ENCODE assay signal across 10 mouse cellular contexts in genomic region chr4:122988004-122988403, GRCm38 (mm10). TPM values are rescaled to one million over a fixed set of nuclear protein-coding genes. Genes with fewer than 3 reads are reported as not detected.
DNase-seq lines count a peak whose midpoint lies in the region; ATAC-seq and TF ChIP-seq lines count a peak whose summit lies in the region.
"Not testable (repeated sequence)": the region's sequence is repeated elsewhere in the genome, so short reads cannot be mapped to it uniquely, and the experiment has no call there.
"Had no signal": no experiment of that assay in that cellular context is flagged by ENCODE, and none has a peak within 500 bp of the region (broad histone marks: within the 10 kb centered on the region; RNA-seq: fewer than 3 reads in every experiment).

No protein-coding gene starts in this region.

- not testable (repeated sequence) for H3K4me3 ChIP-seq in E14TG2a.4 (replicated peaks; ENCODE audit: low read length); cortical plate, adult 2 months (ENCODE audit: insufficient read depth, low read length); hindbrain, postnatal 0 days (ENCODE audit: low read length); layer of hippocampus, adult 2 months; midbrain, embryonic 14.5 days (replicated peaks; ENCODE audit: low read depth, low read length); thymus, adult 2 months (ENCODE audit: control insufficient read depth, insufficient read depth, low read length)

- TF ChIP-seq POLR2A in cortical plate, adult 2 months (IDR thresholded peaks at IDR 0.05; ENCODE audit: extremely low read depth, insufficient read depth, low read length); thymus, adult 2 months (IDR thresholded peaks at IDR 0.05; ENCODE audit: control insufficient read depth, extremely low read depth, insufficient read depth, low read length, poor library complexity): not testable (repeated sequence)

- H3K9me3 ChIP-seq in E14TG2a.4 (ENCODE audit: low read length); hindbrain, postnatal 0 days (ENCODE audit: low read length); midbrain, embryonic 14.5 days (ENCODE audit: control insufficient read depth, low read length): not testable (repeated sequence)

- not testable (repeated sequence) for H3K27ac ChIP-seq in cortical plate, adult 2 months (ENCODE audit: insufficient read depth, low read length); hindbrain, postnatal 0 days; layer of hippocampus, adult 2 months; midbrain, embryonic 14.5 days (replicated peaks; ENCODE audit: low read depth, low read length); thymus, adult 2 months (ENCODE audit: control insufficient read depth, insufficient read depth, low read length)

- 56% methylated on average over 3 of the region's 3 CpGs for WGBS in hindbrain, postnatal 0 days
- WGBS in midbrain, embryonic 14.5 days: 57% methylated on average over 3 of the region's 3 CpGs
- 91% methylated on average over 3 of the region's 3 CpGs for WGBS in thymus, adult 2 months

- peak; percentile 31 for DNase-seq in 416B (ENCODE audit: low read depth)
- DNase-seq in NIH3T3 (ENCODE audit: low read depth): peak; percentile 46
- DNase-seq in hindbrain, postnatal 0 days (ENCODE audit: low spot score): peak; percentile 42
- DNase-seq in layer of hippocampus, adult 2 months (ENCODE audit: low spot score in 2 of 2): not testable (repeated sequence)
- peak; percentile 46 for DNase-seq in midbrain, embryonic 14.5 days
- DNase-seq in thymus, adult 2 months: peak; percentile 29

- not testable (repeated sequence) for H3K9ac ChIP-seq in hindbrain, postnatal 0 days (replicated peaks; ENCODE audit: low read length); midbrain, embryonic 14.5 days (replicated peaks; ENCODE audit: low read length)

- ATAC-seq in hindbrain, postnatal 0 days; midbrain, embryonic 14.5 days (ENCODE audit: low FRiP score, low TSS enrichment): not testable (repeated sequence)

- TF ChIP-seq CTCF in E14TG2a.4 (conservative IDR thresholded peaks at IDR 0.05; ENCODE audit: low read length): peak; percentile 56
- TF ChIP-seq CTCF in cortical plate, adult 2 months (IDR thresholded peaks at IDR 0.05; ENCODE audit: extremely low read depth, insufficient read depth, low read length): peak; percentile 30; the same call in 1 of the 2 replicates
- peak; percentile 65 for TF ChIP-seq CTCF in hindbrain, postnatal 0 days (IDR thresholded peaks at IDR 0.05; ENCODE audit: low read depth)
- TF ChIP-seq CTCF in layer of hippocampus, adult 2 months (conservative IDR thresholded peaks at IDR 0.05): peak; percentile 74
- TF ChIP-seq CTCF in thymus, adult 2 months (IDR thresholded peaks at IDR 0.05; ENCODE audit: borderline replicate concordance, control insufficient read depth, extremely low read depth, insufficient read depth, low read length, poor library complexity): not testable (repeated sequence)

- peaks cover 23% of the 10 kb centered on the region for H3K4me1 ChIP-seq in E14TG2a.4 (replicated peaks; ENCODE audit: low read depth, low read length)
- H3K4me1 ChIP-seq in cortical plate, adult 2 months (ENCODE audit: control insufficient read depth, insufficient read depth, low read length); hindbrain, postnatal 0 days (ENCODE audit: insufficient read depth, low read length); midbrain, embryonic 14.5 days (ENCODE audit: control insufficient read depth, insufficient read depth, low read length): not testable (repeated sequence)
- H3K4me1 ChIP-seq in thymus, adult 2 months (replicated peaks; ENCODE audit: control insufficient read depth, insufficient read depth, low read length): peaks cover 13% of the 10 kb centered on the region

- H3K4me2 ChIP-seq in hindbrain, postnatal 0 days (ENCODE audit: low read depth, low read length); midbrain, embryonic 14.5 days (ENCODE audit: low read length): not testable (repeated sequence)

- H3K36me3 ChIP-seq in E14TG2a.4 (ENCODE audit: insufficient read depth, low read length); hindbrain, postnatal 0 days (ENCODE audit: insufficient read depth, low read length); midbrain, embryonic 14.5 days (ENCODE audit: control insufficient read depth, insufficient read depth, low read length); thymus, adult 2 months (ENCODE audit: control insufficient read depth, insufficient read depth, low read length): not testable (repeated sequence)

- H3K27me3 ChIP-seq in E14TG2a.4 (ENCODE audit: insufficient read depth, low read length): peaks cover 11% of the 10 kb centered on the region
- H3K27me3 ChIP-seq in hindbrain, postnatal 0 days (ENCODE audit: insufficient read depth, low read length); midbrain, embryonic 14.5 days (ENCODE audit: control insufficient read depth, insufficient read depth, low read length); thymus, adult 2 months (ENCODE audit: control insufficient read depth, insufficient read depth, low read length): not testable (repeated sequence)

RNA-seq across cellular contexts. Expression of gene Mycl, which starts 7.4 kb away (rescaled TPM):
- polyA plus RNA-seq in cortical plate, adult 2 months (2012; rRNA removed): 8.4 and 10.1 TPM in 2 replicates
- total RNA-seq in hindbrain, postnatal 0 days (2014; rRNA removed): 67.5 and 79.4 TPM in 2 replicates
- polyA plus RNA-seq in hindbrain, postnatal 0 days (2015; fragmentation: Nextera tagmentation; extraction: Ambion mirVana): 34.3 and 34.8 TPM in 2 replicates
- total RNA-seq in layer of hippocampus, adult 2 months (2021): 10 to 100 TPM; 31.8 to 32.4 TPM
- polyA plus RNA-seq in midbrain, embryonic 14.5 days (2014; fragmentation: Nextera tagmentation; extraction: Ambion mirVana): 87.7 and 112 TPM in 2 replicates
- 4.3 and 5.2 TPM in 2 replicates for polyA plus RNA-seq in thymus, adult 2 months (2012; rRNA removed)
- polyA plus RNA-seq: activated CD4-positive, CD25-positive, alpha-beta regulatory T cell, adult 4 months had no signal

RNA-seq across cellular contexts. Expression of gene Mfsd2a, which starts 27.0 kb away (rescaled TPM):
- 36.1 and 37.3 TPM in 2 replicates for polyA plus RNA-seq in cortical plate, adult 2 months (2012; rRNA removed)
- total RNA-seq in hindbrain, postnatal 0 days (2014; rRNA removed): 63.6 and 68.0 TPM in 2 replicates
- 34.9 and 42.6 TPM in 2 replicates for polyA plus RNA-seq in hindbrain, postnatal 0 days (2015; fragmentation: Nextera tagmentation; extraction: Ambion mirVana)
- 10 to 100 TPM; 45.8 to 49.1 TPM for total RNA-seq in layer of hippocampus, adult 2 months (2021)
- polyA plus RNA-seq in midbrain, embryonic 14.5 days (2014; fragmentation: Nextera tagmentation; extraction: Ambion mirVana): 31.2 and 33.4 TPM in 2 replicates
- 3.2 and 3.5 TPM in 2 replicates for polyA plus RNA-seq in thymus, adult 2 months (2012; rRNA removed)
- polyA plus RNA-seq: erythroblast, embryonic 14.5 days had no signal

RNA-seq across cellular contexts. Expression of gene Trit1, which starts 28.4 kb away (rescaled TPM):
- polyA plus RNA-seq in cortical plate, adult 2 months (2012; rRNA removed): 12.6 and 15.7 TPM in 2 replicates
- 11.1 and 18.5 TPM in 2 replicates for total RNA-seq in hindbrain, postnatal 0 days (2014; rRNA removed)
- 17.0 and 18.3 TPM in 2 replicates for polyA plus RNA-seq in hindbrain, postnatal 0 days (2015; fragmentation: Nextera tagmentation; extraction: Ambion mirVana)
- total RNA-seq in layer of hippocampus, adult 2 months (2021): 10 to 100 TPM; 27.5 to 29.4 TPM
- polyA plus RNA-seq in midbrain, embryonic 14.5 days (2014; fragmentation: Nextera tagmentation; extraction: Ambion mirVana): 27.0 and 29.1 TPM in 2 replicates
- polyA plus RNA-seq in thymus, adult 2 months (2012; rRNA removed): 8.3 and 9.3 TPM in 2 replicates
